Mouse (Mus musculus): ENCODE data around the gene Myrip. TPM values are rescaled to one million over a fixed set of nuclear protein-coding genes. Genes with fewer than 3 reads are reported as not detected.
"Not testable (repeated sequence)": the region's sequence is repeated elsewhere in the genome, so short reads cannot be mapped to it uniquely, and the experiment has no call there.

Myrip gene
- total RNA-seq, 2 experiments from 2014 or later = 79.0 to 97.4 TPM

DNA sequence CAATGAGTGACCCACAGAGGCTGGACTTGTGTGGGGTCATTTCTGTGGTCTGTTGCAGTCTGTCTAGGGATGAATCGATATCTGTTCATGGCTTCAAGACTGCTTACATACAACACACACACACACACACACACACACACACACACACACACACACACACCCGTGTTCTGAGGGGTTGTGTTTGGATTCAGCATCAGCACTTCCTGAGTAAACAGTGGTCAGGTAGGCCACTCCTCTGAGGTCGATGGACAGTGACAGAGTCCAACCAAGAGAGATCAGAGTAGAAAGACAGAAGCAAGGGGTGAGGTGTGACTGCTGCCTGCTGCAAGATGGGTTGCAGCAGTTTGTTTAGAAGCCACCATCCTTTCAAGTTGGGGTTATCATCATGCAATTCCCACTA, 61.4 kb downstream of the Myrip start:
- DNase-seq (ENCODE audit: low spot score in 2 of 2) = no peak
- intact Hi-C loops (cut with DNase I) = loop anchor here (5.0 kb wide), 1 partner anchor 60 kb away; the partner anchor contains the start of gene Myrip

DNA sequence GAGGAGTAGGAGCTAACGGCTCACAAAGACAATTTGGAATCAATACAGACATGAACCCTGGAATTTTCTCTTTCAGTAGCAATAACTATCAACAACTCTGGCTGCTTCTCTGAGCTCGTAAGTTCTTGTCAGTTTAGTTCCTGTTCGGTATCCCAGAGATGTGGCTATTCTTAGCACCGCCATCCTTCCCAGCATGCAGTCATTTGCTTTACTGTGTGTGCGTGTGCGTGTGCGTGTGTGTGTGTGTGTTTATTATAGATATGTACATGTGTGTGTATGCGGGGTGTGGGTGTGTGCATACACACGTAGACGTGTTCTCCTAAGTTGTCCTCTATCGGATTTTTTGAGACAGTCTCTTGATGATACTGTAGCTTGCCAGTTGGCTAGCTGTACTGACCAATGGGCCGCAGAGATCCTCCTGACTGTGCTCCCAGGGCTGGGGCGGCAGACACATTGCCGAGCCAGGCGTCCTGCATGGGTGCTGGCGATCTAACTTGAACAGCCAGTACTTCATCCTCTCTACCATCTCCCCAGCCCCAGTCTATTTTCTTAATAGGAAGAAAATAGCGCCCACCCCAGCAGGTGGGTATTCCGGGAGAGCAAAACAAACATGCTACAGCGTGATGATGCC, 63.5 kb downstream of the Myrip start:
- intact Hi-C loops (cut with DNase I) = loop anchor here (5.0 kb wide), 1 partner anchor 62 kb away; the partner anchor contains the start of gene Myrip
- peak in 1 of 2 experiments; percentile 60 for DNase-seq (ENCODE audit: low spot score in 2 of 2)

DNA sequence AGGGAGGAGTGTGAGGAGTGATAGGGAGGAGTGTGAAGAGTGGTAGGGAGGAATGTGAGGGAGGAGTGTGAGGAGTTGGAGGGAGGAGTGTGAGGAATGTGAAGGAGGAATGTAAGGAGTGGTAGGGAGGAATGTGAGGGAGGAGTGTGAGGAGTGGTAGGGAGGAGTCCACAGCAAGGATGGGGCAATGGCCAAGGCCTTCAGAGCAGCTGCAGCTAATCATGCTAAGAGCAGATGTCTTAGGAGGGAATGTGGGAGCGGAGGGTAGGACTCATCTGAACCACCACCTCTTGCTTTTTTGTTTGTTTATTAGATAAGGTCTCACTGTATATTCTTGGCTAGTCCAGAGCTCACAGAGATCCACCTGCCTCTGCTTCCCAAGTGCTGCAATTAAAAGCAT, 66.2 kb downstream of the Myrip start:
- intact Hi-C loops (cut with DNase I) = no loop called here
- DNase-seq (ENCODE audit: low spot score in 2 of 2) = no peak

DNA sequence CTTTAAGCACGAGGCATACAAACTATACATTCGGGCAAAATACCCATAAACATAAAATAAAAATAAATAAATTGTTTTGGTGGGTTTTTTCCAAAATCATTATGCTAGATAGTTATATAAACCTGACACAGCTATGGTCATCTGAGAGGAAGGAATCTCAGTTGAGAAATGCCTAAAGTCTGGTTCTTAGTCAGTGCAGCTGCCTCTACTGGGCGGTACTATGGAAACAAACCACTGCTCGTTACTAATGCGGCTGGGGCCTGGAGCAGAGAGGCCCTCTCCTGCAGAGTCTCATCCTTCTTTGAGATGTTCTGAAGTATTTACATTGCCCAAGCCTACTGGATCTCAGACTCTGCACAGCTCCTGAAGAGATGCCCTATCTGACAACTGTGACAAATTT, 70.3 kb downstream of the Myrip start:
- no peak for DNase-seq (ENCODE audit: low spot score in 2 of 2)
- intact Hi-C loops (cut with DNase I) = no loop called here

DNA sequence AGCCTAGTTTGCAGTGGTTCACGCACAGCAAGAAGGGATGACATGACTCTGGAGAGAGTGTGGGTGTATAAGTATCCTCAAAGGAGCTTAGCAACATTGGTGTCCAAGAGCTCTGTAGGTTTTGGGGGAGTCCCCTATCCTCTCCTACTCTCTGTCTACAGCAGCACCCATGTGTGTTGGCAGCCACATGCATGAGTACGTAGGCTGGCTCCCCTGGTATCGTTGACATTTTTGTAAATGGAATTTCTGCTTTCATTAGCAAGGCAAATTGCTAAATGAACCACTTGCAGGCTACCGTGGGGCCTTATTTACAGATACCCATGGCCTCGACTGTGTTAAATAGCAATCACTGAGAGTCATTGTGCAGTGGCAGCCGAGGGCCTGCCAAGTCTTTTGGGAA, 71.0 kb downstream of the Myrip start:
- DNase-seq (ENCODE audit: low spot score in 2 of 2) = no peak
- intact Hi-C loops (cut with DNase I) = no loop called here

DNA sequence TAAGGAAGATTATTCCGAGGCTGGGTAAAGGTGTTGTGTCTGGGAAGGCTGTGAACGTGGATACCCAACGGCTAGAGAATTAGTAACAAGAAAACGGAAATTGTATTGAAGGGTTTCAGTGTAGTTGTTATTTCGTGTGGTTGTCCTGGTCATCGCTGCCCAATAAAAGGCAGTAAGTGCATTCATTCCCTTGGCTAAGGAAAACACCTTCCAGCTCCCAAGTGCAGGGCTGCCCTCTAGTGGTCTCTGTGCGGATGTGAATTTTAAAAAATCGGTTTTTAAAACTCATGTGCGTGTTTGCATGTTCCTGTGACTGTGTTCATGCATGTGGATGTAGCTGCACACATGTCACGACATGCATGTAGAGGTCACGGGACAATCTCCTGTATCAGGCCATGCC, 76.4 kb downstream of the Myrip start:
- peak; percentile 58 to 68 for DNase-seq (ENCODE audit: low spot score in 2 of 2)
- intact Hi-C loops (cut with DNase I) = loop anchor here (1.0 to 5.0 kb wide), 3 partner anchors 75 to 186 kb away; no protein-coding TSS in a partner anchor

DNA sequence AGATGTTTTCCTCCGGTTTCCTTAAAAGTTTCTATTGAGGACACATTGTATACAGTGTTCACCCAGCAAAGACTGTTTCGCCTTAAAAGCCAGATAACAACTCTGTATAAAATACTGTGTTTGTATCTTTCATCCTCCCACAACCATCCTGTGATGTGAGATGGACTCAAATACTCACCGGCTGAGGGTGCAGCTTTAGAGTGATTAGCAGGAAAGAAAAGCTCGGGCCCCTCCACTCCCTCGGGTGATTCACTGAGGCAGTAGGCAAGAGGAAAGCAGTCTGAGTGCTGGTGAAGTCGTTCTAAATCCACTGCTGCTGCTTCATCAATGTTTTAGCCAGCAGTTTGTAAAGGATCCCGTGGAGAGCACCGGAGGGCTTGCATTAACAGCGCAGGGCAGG, 93.9 kb downstream of the Myrip start:
- intact Hi-C loops (cut with DNase I) = no loop called here
- no peak for DNase-seq (ENCODE audit: low spot score in 2 of 2)

DNA sequence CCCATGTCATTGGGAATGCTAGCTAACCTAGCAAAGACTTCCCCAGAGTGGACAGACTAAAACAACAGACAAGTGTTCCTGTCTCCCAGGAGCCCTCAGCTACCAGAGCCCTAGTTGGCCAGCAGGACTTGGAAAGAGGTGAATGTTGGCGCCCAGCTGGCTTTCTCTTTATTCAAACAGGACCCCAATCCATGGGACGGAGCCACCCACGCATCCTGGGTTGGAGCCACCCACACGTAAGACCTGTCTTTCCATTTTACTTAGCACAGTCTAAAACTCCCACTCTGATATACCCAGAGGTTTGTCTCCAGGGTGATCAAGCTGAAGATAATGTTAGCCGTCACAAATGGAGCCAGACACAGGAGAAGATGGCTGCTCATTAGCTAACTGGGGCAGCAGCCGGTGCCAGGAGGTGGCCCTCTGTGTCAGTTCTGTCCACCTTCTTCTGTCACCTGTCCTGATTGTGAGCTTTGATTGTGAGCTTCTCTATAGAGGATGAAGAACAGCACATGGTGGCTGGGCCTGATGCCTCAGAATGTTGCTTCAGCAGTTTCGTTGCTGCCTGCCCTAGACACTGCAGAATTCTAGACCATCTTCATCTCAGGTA, 95.4 kb downstream of the Myrip start:
- intact Hi-C loops (cut with DNase I) = no loop called here

DNA sequence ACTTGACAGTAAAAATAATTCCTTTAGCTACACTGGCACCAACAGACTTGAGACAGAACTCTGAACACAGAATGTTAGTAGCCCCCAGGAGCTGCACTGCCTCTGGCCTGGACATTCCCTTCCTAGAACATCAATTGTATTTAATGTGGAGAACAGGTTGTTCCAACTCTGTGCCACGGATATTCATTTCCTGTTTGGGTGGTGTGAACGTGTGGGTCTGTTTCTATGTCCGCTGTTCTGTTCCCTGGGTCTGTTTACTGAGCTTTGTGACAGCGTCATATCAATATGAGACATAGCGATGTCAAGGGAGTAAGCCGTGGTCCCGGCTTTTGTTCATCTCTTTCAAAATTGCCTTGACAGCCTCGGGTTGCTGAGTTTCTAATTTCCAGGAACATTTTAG, 97.0 kb downstream of the Myrip start:
- intact Hi-C loops (cut with DNase I) = no loop called here
- DNase-seq (ENCODE audit: low spot score in 2 of 2) = peak in 1 of 2 experiments; percentile 22

More for the DNA sequence above, 95.4 kb downstream of the Myrip start:
- peak; percentile 49 to 58 for DNase-seq (ENCODE audit: low spot score in 2 of 2)

DNA sequence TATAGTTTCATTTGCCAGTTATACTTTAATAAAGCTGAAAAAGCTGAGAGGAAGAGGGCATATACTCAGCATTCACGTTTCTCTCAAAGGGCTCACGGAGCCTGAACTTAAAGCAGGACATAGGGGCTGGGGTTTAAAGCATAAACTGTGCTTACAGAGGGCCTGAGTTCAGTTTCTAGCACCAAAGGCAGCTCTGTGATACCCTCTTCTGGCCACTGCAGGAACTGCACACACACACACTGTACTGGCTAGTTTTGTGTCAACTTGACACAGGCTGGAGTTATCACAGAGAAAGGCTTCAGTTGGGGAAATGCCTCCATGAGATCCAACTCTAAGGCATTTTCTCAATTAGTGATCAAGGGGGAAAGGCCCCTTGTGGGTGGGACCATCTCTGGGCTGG, 98.2 kb downstream of the Myrip start:
- intact Hi-C loops (cut with DNase I) = not testable (repeated sequence)
- DNase-seq (ENCODE audit: low spot score in 2 of 2) = peak; percentile 45 to 56

DNA sequence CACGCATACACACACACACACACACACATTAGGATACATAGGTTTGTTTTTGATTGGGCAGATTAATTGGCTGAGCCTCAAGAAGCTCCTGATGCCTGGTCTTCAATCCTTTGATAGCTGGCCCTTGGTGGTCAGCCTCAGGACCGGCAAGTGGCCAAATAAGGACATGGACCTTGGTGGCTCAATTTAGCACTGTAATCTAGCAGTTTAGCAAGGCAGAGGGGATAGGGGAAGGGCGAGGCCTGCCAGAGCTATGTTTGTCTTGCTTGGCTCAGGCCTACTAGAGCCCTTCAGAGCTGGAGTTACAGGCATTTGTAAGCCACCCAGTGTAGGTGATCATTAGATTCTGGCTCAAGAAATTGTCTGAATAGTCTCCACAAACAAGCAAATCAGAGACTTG, 101.1 kb downstream of the Myrip start:
- no peak for DNase-seq (ENCODE audit: low spot score in 2 of 2)
- intact Hi-C loops (cut with DNase I) = no loop called here

DNA sequence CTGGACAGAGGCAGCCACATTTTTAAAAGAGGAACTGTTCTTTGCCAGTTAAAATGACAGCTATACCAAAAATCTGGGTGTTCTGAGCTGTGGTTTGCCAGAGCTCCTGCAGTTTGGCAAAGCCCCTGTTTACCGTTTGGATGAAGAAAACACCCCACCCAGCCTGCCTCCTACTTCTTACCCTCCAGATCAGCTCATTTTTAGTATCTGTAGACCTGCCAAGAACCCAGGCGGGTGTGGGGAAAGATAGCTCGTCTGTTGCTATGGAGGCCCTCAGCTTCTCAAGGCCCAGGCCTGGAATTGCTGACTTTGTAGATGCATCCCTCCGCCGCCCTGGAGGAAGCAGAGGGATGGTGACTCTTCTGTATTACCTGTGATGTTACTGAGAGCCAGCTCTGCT, 102.3 kb downstream of the Myrip start:
- intact Hi-C loops (cut with DNase I) = no loop called here
- DNase-seq (ENCODE audit: low spot score in 2 of 2) = peak; percentile 71 to 79

DNA sequence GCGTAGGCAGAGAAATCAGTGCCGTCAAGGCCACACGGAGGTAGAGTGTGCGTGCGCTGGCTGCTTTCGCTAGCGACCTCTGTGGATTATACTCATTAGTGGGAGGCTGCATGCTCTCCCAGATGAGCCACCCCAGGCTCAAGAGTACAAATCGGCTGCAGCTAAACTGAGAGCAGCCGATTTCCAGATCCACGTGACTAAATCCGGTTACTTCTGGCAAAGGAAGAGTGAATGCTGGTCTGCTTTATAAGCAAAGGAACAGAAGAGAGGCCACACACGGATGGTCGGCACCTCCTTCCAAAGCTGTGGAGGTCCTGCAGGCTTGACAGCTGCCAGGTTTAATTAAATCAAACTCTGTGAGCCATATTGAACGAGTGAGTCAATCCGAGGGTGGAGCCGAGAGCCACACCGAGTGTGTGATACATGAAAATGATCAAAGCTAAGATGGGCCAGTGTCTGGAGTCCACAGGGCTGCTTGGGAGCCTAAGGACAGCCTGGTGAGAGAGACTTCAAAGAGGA, 108.4 kb downstream of the Myrip start:
- intact Hi-C loops (cut with DNase I) = no loop called here

DNA sequence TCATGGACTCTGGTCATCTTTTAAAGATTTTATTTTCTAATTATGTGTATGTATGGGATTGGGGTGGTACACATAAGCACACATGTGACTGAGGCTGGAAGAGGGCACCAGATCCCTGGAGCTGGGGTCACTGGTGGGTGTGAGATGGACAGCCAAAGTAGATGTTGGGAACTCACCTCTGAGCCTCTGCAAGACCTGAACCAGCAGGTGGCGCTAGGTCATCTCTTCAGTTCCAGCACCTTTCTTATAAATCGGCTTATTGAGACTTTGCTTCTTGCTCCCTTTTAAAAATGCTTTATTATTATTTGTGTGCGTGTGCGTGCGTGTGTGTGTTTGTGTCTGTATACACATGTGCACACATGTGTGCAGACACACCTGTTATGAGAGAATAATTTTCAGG, 109.1 kb downstream of the Myrip start:
- DNase-seq (ENCODE audit: low spot score in 2 of 2) = peak in 1 of 2 experiments; percentile 73
- intact Hi-C loops (cut with DNase I) = no loop called here

More for the DNA sequence above, 108.4 kb downstream of the Myrip start:
- peak; percentile 39 to 57 for DNase-seq (ENCODE audit: low spot score in 2 of 2)

DNA sequence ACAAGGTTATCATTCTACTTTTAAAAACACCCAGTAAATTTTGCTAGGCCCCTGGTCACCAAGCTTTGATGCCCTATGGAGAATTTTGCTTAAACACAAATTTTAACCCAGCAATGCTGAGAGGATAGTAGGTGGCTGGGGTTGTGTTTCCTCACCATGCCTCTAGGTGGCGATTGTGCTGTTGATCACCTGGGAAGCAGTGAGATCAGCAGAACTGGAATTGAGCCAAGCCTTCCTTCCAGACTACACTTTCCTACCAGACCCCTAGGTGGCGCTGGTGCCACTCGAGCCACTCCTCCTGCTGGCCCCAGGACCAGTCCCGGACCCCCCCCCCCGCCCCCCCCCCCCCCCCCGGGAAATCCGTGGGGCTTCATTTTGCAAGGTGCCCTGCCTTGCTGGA, 114.2 kb downstream of the Myrip start:
- DNase-seq (ENCODE audit: low spot score in 2 of 2) = peak; percentile 86 to 96
- intact Hi-C loops (cut with DNase I) = no loop called here

DNA sequence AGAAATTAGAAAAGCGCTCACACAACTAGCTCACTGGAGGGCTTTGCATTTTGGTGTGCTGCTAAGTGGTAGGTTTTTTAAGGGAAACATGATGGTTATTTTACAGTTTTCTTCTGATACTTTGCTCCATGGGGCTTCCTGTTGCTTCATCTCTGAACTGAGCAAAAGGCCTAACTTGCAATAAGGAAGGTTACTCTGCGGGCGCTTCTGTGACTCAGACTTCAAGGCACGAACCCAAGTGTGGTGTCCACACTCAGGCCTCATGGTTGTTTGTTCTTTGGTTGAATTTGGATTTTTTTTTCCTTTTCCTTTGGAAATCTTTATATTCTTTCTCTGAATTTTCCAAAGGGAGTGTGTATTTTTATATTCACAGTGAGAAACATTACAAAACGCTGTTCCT, 114.8 kb downstream of the Myrip start:
- DNase-seq (ENCODE audit: low spot score in 2 of 2) = no peak
- intact Hi-C loops (cut with DNase I) = no loop called here

DNA sequence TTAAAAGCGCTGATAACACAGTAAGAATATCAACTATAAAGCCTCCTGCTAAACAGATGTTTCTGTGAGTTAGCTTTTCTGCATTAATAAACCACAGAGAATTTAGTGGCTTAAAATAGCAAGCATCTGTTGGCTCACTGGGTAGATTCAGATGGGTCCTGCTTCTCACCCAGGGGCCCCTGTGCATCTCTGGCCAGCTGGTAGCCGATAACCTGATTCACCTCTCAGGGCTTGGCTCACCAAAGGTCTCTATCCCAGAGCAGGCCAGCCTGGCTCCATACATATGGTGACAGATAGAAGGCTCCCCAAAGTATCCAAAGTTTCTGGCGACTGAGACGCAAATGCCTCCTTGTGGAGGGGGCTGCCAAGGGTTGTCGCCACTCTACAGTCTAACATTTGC, 115.4 kb downstream of the Myrip start:
- intact Hi-C loops (cut with DNase I) = no loop called here
- DNase-seq (ENCODE audit: low spot score in 2 of 2) = no peak

DNA sequence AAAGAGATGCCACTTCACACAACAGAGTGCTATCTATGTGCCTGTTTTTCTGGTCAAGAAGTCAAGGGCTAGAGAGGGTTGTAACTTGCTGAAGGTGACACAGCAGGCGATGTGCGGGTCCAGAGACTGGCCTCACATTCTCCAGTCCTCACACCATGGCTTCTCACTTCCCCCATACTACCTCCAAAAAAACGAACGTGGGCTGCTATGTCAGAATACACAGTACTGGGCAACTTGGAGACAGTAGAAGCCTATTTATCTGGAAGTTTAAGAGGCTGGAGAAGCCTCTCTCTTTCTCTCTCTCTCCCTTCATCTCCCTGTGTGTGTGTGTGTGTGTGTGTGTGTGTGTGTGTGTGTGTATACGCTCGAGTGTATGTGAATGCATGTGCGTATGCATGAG, 117.3 kb downstream of the Myrip start:
- no peak for DNase-seq (ENCODE audit: low spot score in 2 of 2)
- intact Hi-C loops (cut with DNase I) = no loop called here

DNA sequence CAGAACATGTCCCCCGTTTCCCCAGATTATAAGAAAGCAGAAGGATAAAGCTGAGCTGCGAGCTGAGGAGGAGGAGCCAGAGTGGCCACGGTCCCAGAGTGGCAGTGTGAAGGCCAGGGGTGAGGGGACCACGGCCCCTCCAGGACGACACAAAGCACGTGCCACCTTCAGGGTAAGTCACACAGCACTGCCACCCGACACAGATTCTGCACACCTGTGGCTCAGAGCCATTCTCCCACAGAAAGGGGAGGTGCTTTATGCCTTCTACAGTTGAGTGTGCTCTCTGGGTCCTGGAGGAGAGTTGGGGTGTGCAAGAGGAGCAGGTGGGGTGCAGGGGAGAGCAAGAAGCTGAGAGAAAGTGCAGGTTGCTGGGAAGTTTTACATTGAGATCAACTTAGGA, 123.3 kb downstream of the Myrip start:
- DNase-seq (ENCODE audit: low spot score in 2 of 2) = no peak
- intact Hi-C loops (cut with DNase I) = no loop called here

DNA sequence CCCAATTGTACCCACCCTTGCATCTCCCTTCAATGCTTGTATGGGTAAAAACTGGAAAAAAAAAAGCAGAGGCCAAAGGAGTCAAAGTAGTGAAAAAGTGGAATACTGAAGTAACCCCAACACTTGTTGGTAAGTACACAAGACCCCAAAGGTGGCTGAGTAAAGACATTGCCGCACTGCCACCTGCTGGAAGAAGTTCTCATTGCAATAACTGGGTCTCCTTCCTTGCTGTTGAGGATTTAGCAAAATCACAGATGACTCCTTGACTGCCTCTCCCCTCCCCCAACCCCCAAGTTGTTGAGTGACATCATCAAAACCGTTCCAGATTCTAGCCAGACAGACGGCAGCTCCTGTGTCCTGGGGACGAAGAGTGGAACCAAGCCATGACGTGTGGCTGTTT, 124.5 kb downstream of the Myrip start:
- DNase-seq (ENCODE audit: low spot score in 2 of 2) = peak; percentile 85 to 88
- intact Hi-C loops (cut with DNase I) = loop anchor here (5.0 kb wide), 2 partner anchors 233 to 283 kb away; no protein-coding TSS in a partner anchor

DNA sequence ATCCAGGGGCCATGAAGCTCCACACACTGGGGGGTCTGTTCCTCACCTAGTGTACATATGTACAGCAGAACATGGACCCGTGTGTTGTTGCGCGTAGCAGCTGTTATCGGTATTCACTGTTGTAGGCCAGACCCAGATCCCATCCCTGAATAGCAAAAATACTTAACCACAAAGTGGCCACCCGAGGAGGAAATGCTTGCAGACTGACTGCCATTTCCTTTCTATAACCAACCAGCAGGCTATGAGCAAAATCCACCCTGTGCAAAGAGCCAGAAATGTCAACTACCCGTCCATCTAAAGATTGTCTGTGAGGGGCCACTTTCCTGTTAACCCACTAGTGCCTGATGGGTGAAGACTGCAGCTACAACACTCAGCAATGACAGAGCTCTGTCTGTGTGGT, 126.9 kb downstream of the Myrip start:
- no peak for DNase-seq (ENCODE audit: low spot score in 2 of 2)
- intact Hi-C loops (cut with DNase I) = loop anchor here (5.0 kb wide), 2 partner anchors 236 to 286 kb away; no protein-coding TSS in a partner anchor

All from left cerebral cortex, postnatal 14 days (tissue).